Mouse (Mus musculus) Patski (cell line): ENCODE measurements around the gene Lamtor1. TPM values are rescaled to one million over a fixed set of nuclear protein-coding genes. Genes with fewer than 3 reads are reported as not detected.
A peak's percentile ranks its signal among the peaks of the same experiment; 100 is the strongest.

Experiments
- ATAC-seq: fragments of 100-300 bp; one replicate; pipeline ENCODE4 v1.8.0; 2021
- CTCF ChIA-PET: fragments of 350-600 bp; sonication (Branson Sonifier 250); formaldehyde crosslinking; loops from one replicate; lab custom pipeline; 2022; ENCODE audit warnings: inconsistent platforms; lab: Charles Lee
- POLR2A ChIA-PET: fragments of 350-600 bp; sonication (Branson Sonifier 250); formaldehyde crosslinking; loops from one replicate; lab custom pipeline; 2022; ENCODE audit warnings: antibody characterized with exemption, inconsistent platforms; lab: Charles Lee
- DNase-seq: peaks from one replicate; pipeline ENCODE4 v3.0.0-alpha.2; 2011; ENCODE audit warnings: low read depth, low spot score
- H3K27me3 ChIP-seq: fragments of 371-371 bp; one replicate; pipeline ENCODE4 v1.5.1; 2021
- CTCF ChIP-seq: fragments of 100-300 bp; IDR thresholded peaks from one replicate; pipeline ENCODE4 v1.5.1; 2021
- in situ Hi-C: fragments of 300-500 bp; cut with MboI; formaldehyde crosslinking; loops from 3 replicates; pipeline ENCODE4 v1.11.1; 2018; ENCODE audit warnings: low pct_unique_long_range_greater_than_20kb, mixed read lengths
- polyA plus RNA-seq: library from polyadenylated mRNA; unstranded; gene quantifications from one replicate; pipeline ENCODE4 v1.2.3, GENCODE M21; 2021

Gene Lamtor1
- 130 TPM for polyA plus RNA-seq

- DNase-seq (peak; percentile 93), ATAC-seq (peak; percentile 89)
- in situ Hi-C loops, result loop anchor here (10.0 kb wide), 1 partner anchor 241 kb away; the partner anchor contains the start of gene Clpb
- H3K27me3 ChIP-seq, result no peaks in the 10 kb centered on the region
- CTCF ChIA-PET, result no interaction called here
- POLR2A ChIA-PET, result interaction anchor here (0.9 kb wide), 1 partner anchor 7 kb away, joined by 3 read pairs; no protein-coding TSS in a partner anchor
- no peak for TF ChIP-seq CTCF
These were observed at the start of gene Lamtor1 for GRCm38 (mm10) chr7:101905561-101906286. Lamtor1 (plus strand) TSS chr7:101905904.

- ChIA-PET CTCF (no interaction called here), POLR2A (no interaction called here)
- no peak for DNase-seq
- no peak for ATAC-seq
- H3K27me3 ChIP-seq, result no peaks in the 10 kb centered on the region
- in situ Hi-C loops, result no loop called here
- TF ChIP-seq CTCF, result no peak
These were observed 48.6 kb upstream of the Lamtor1 start, which contains the start of gene Folr2 for GRCm38 (mm10) chr7:101857094-101857493. Folr2 (minus strand) TSS chr7:101857194.

- DNase-seq (no peak), ATAC-seq (no peak)
- POLR2A ChIA-PET, result no interaction called here
- no peak for TF ChIP-seq CTCF
- CTCF ChIA-PET, result interaction anchor here (1.3 kb wide), 1 partner anchor 9 kb away, joined by 4 read pairs; no protein-coding TSS in a partner anchor
- H3K27me3 ChIP-seq, result no peaks in the 10 kb centered on the region
- in situ Hi-C loops, result no loop called here
These were observed 47.3 kb upstream of the Lamtor1 start for GRCm38 (mm10) chr7:101858362-101858761.

GRCm38 (mm10) chr7:101860978-101861377, 44.7 kb upstream of the Lamtor1 start:
- ChIA-PET CTCF (no interaction called here), POLR2A (no interaction called here)
- H3K27me3 ChIP-seq, result no peaks in the 10 kb centered on the region
- DNase-seq, result no peak
- in situ Hi-C loops, result no loop called here
- ATAC-seq, result no peak
- TF ChIP-seq CTCF, result no peak

GRCm38 (mm10) chr7:101862291-101862690, 43.4 kb upstream of the Lamtor1 start:
- DNase-seq (no peak), ATAC-seq (no peak)
- TF ChIP-seq CTCF, result peak; percentile 20
- no peaks in the 10 kb centered on the region for H3K27me3 ChIP-seq
- ChIA-PET CTCF (interaction anchor here (1.2 kb wide), 1 partner anchor 12 kb away, joined by 3 read pairs; no protein-coding TSS in a partner anchor), POLR2A (interaction anchor here (0.9 to 1.1 kb wide), 2 partner anchors 20 to 24 kb away, joined by 3 read pairs; no protein-coding TSS in a partner anchor)
- in situ Hi-C loops, result no loop called here

GRCm38 (mm10) chr7:101863415-101863814, 42.3 kb upstream of the Lamtor1 start, which contains the start of gene Anapc15:
Anapc15 (plus strand) TSS chr7:101863715.
- ChIA-PET CTCF (no interaction called here), POLR2A (no interaction called here)
- in situ Hi-C loops, result no loop called here
- DNase-seq (no peak), ATAC-seq (no peak)
- no peak for TF ChIP-seq CTCF
- H3K27me3 ChIP-seq, result no peaks in the 10 kb centered on the region

- ChIA-PET CTCF (interaction anchor here (0.9 to 1.2 kb wide), 3 partner anchors 8 to 15 kb away, joined by 3 to 4 read pairs (median 3); no protein-coding TSS in a partner anchor), POLR2A (interaction anchor here (0.6 kb wide), 1 partner anchor 98 kb away, joined by 3 read pairs; no protein-coding TSS in a partner anchor)
- in situ Hi-C loops, result no loop called here
- DNase-seq (no peak), ATAC-seq (no peak)
- no peak for TF ChIP-seq CTCF
- H3K27me3 ChIP-seq, result no peaks in the 10 kb centered on the region
These were observed 39.0 kb upstream of the Lamtor1 start for GRCm38 (mm10) chr7:101866491-101867265.

- in situ Hi-C loops, result no loop called here
- ChIA-PET POLR2A (interaction anchor here (0.6 to 0.7 kb wide), 2 partner anchors 25 to 98 kb away, joined by 3 read pairs; no protein-coding TSS in a partner anchor), CTCF (interaction anchor here (0.9 to 1.2 kb wide), 3 partner anchors 9 to 15 kb away, joined by 3 to 4 read pairs (median 3); no protein-coding TSS in a partner anchor)
- H3K27me3 ChIP-seq, result no peaks in the 10 kb centered on the region
- no peak for DNase-seq
- no peak for ATAC-seq
- no peak for TF ChIP-seq CTCF
These were observed 38.2 kb upstream of the Lamtor1 start for GRCm38 (mm10) chr7:101867482-101867881.

- ATAC-seq, result no peak
- no peak for TF ChIP-seq CTCF
- no peaks in the 10 kb centered on the region for H3K27me3 ChIP-seq
- CTCF ChIA-PET, result interaction anchor here (1.0 kb wide), 1 partner anchor 28 kb away, joined by 3 read pairs; no protein-coding TSS in a partner anchor
- POLR2A ChIA-PET, result interaction anchor here (0.9 to 1.0 kb wide), 3 partner anchors 17 to 31 kb away, joined by 3 to 4 read pairs (median 3); partner anchors contain the start of gene Inppl1
- in situ Hi-C loops, result no loop called here
- no peak for DNase-seq
These were observed 37.2 kb upstream of the Lamtor1 start for GRCm38 (mm10) chr7:101868241-101869162.
